Mouse (Mus musculus) MEL (cell line): ENCODE data around the gene Gm45716.
A peak's percentile ranks its signal among the peaks of the same experiment; 100 is the strongest.

ENCODE experiments used
- CTCF ChIP-seq, 3 experiments: IDR thresholded peaks in 2 of 3; conservative IDR thresholded peaks in 1 of 3; 2 replicates each; pipeline ENCODE4 v1.5.1; 2011 to 2012; ENCODE audit warnings: low read length in 3 of 3, low read depth in 2 of 3, mild to moderate bottlenecking in 2 of 3, improper control_type of control experiment in 1 of 3, inconsistent platforms in 1 of 3, mixed read lengths in 1 of 3, moderate library complexity in 1 of 3; ENCODE audit not compliant: control insufficient read depth in 1 of 3, insufficient read depth in 1 of 3, poor library complexity in 1 of 3, severe bottlenecking in 1 of 3
- ELF1 ChIP-seq: IDR thresholded peaks from 2 replicates; pipeline ENCODE4 v1.6.1; 2014; ENCODE audit warnings: low read depth, mild to moderate bottlenecking, inconsistent platforms, low read length, improper control_type of control experiment, moderate library complexity
- GATA1 ChIP-seq: IDR thresholded peaks from 2 replicates; pipeline ENCODE4 v1.6.1; 2011; ENCODE audit warnings: low read depth, low read length, improper control_type of control experiment
- HCFC1 ChIP-seq: IDR thresholded peaks from 2 replicates; pipeline ENCODE4 v1.6.1; 2012; ENCODE audit warnings: low read depth, mild to moderate bottlenecking, inconsistent platforms, low read length, improper control_type of control experiment, moderate library complexity
- MAFK ChIP-seq: IDR thresholded peaks from 2 replicates; pipeline ENCODE4 v1.6.1; 2011; ENCODE audit warnings: low read depth, mild to moderate bottlenecking, low read length, improper control_type of control experiment, borderline replicate concordance
- POLR2A ChIP-seq, 2 experiments: IDR thresholded peaks; 2 replicates each; pipeline ENCODE4 v1.6.1; 2011 to 2012; ENCODE audit warnings: low read length in 2 of 2, mild to moderate bottlenecking in 2 of 2, control low read depth in 1 of 2, improper control_type of control experiment in 1 of 2, low read depth in 1 of 2, moderate library complexity in 1 of 2; ENCODE audit not compliant: control insufficient read depth in 1 of 2, insufficient read depth in 1 of 2, poor library complexity in 1 of 2
- USF1 ChIP-seq: IDR thresholded peaks from 2 replicates; pipeline ENCODE4 v1.6.1; 2014; ENCODE audit warnings: low read depth, mild to moderate bottlenecking, inconsistent platforms, low read length, improper control_type of control experiment, moderate library complexity
- USF2 ChIP-seq, 2 experiments: IDR thresholded peaks; 2 replicates each; pipeline ENCODE4 v1.6.1; 2011 to 2012; ENCODE audit warnings: improper control_type of control experiment in 2 of 2, low read length in 2 of 2, borderline replicate concordance in 1 of 2, inconsistent platforms in 1 of 2, low read depth in 1 of 2, mild to moderate bottlenecking in 1 of 2; ENCODE audit not compliant: insufficient read depth in 1 of 2
- ZMIZ1 ChIP-seq: IDR thresholded peaks from 2 replicates; pipeline ENCODE4 v1.6.1; 2012; ENCODE audit warnings: low read depth, mild to moderate bottlenecking, inconsistent platforms, low read length, improper control_type of control experiment, moderate library complexity

- TF ChIP-seq MAFK (no peak), HCFC1 (no peak), GATA1 (peak; percentile 89), POLR2A (IDR thresholded peaks at IDR 0.05; ENCODE audit: control insufficient read depth in 1 of 2, insufficient read depth in 1 of 2, low read depth in 1 of 2, low read length in 2 of 2, poor library complexity in 1 of 2) (no peak), ELF1 (no peak), CTCF (IDR thresholded peaks at IDR 0.05 in 2 of 3, conservative IDR thresholded peaks at IDR 0.05 in 1 of 3; ENCODE audit: control insufficient read depth in 1 of 3, insufficient read depth in 1 of 3, low read depth in 2 of 3, low read length in 3 of 3, poor library complexity in 1 of 3, severe bottlenecking in 1 of 3) (no peak), ZMIZ1 (no peak), USF2 (IDR thresholded peaks at IDR 0.05; ENCODE audit: borderline replicate concordance in 1 of 2, insufficient read depth in 1 of 2, low read depth in 1 of 2, low read length in 2 of 2) (no peak), USF1 (no peak)
These were observed 32.7 kb downstream of the Gm45716 start for GRCm38 (mm10) chr11:90220022-90220645.
